In the genomic region with DNA sequence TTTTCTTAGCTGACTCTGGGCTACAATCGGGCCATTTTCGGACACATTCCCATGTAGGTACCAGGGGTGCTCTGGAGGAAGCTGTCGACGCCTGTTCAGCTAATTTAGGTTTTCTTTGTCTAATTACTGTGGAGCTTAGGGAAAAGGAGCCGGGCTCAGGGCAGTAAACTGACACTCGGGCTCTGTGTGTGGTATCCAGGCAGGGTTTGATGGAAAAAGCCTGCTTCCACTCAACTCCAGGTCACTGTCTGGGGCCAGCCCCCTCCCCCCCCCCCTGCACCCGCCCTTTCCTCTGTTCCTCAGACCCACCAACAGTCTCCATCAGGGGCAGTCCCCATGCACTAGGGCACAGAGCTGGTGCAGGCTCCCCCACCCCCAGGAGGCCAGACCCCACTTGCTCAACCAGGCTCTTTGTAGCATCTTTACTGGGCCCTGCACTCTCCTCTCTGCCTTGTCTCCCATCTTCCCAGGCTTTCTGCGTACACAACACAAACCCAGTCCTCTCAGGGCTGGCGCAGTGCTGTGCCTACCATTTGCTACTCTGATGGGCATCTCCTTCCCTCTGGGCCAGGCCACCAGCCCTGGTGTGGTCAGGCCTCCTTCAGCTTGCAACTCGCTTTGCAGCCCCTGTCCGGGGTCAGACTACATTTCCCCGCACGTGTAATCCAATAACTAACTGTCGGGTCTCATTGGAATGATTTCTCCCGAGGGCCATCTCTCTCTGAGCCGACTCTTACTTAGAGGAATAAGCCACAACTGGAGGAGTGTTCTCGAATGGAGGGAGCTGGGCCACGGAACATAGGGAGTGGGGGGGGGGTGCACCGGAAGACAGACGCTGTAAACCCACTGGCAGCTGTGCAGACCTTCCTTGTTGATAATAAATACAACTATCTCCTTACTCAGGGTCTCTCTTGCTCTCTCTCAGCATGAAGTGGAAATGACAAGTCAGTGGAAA, we compare ENCODE assay signal across 11 mouse cellular contexts. TPM values are rescaled to one million over a fixed set of nuclear protein-coding genes. Genes with fewer than 3 reads are reported as not detected.
A peak's percentile ranks its signal among the peaks of the same experiment; 100 is the strongest.
DNase-seq lines count a peak whose midpoint lies in the region; ATAC-seq and TF ChIP-seq lines count a peak whose summit lies in the region.
"Had no signal": no experiment of that assay in that cellular context is flagged by ENCODE, and none has a peak within 500 bp of the region (broad histone marks: within the 10 kb centered on the region; RNA-seq: fewer than 3 reads in every experiment).

No protein-coding gene starts in this region.

- no peaks in the 10 kb centered on the region for H3K9me3 ChIP-seq in heart, postnatal 0 days (replicated peaks; ENCODE audit: control insufficient read depth, low read length)
- H3K9me3 ChIP-seq in embryonic facial prominence, embryonic 11.5 days (replicated peaks; ENCODE audit: control insufficient read depth, low read length), result no peaks in the 10 kb centered on the region
- H3K9me3 ChIP-seq in limb, embryonic 11.5 days (ENCODE audit: control insufficient read depth, low read length), result no peaks in the 10 kb centered on the region

- TF ChIP-seq CTCF in heart, postnatal 0 days (IDR thresholded peaks at IDR 0.05; ENCODE audit: low read depth), result no peak

- no peak for ATAC-seq in heart, postnatal 0 days (ENCODE audit: insufficient read depth, low read depth)
- peak; percentile 47; the same call in 1 of the 2 replicates for ATAC-seq in embryonic facial prominence, embryonic 11.5 days (replicated peaks; ENCODE audit: insufficient number of reproducible peaks, low FRiP score, low TSS enrichment, low read depth)
- ATAC-seq in limb, embryonic 11.5 days (ENCODE audit: insufficient number of reproducible peaks, low FRiP score, low TSS enrichment, low read depth), result peak; percentile 31; the same call in 1 of the 2 replicates

- WGBS in heart, postnatal 0 days, result 5% methylated on average over 20 of the region's 20 CpGs
- WGBS in embryonic facial prominence, embryonic 11.5 days, result under 1% methylated on average over 20 of the region's 20 CpGs
- WGBS in limb, embryonic 11.5 days, result under 1% methylated on average over 20 of the region's 20 CpGs

- DNase-seq in heart, postnatal 0 days (ENCODE audit: low spot score), result no peak
- DNase-seq in heart, adult 18-20 months, result no peak
- peak; percentile 74 for DNase-seq in embryonic facial prominence, embryonic 11.5 days (ENCODE audit: low spot score)
- DNase-seq in limb, embryonic 11.5 days (ENCODE audit: low spot score), result peak; percentile 54
- peak; percentile 32 for DNase-seq in retina, embryonic 14.5 days (ENCODE audit: low spot score)
- DNase-seq in kidney, postnatal 4 days, result no peak
- no peak for DNase-seq in layer of hippocampus, adult 11-12 months (ENCODE audit: low spot score)
- DNase-seq in cerebellum, adult 18-20 months, result no peak
- DNase-seq: kidney, adult 18-20 months; liver had no signal

- H3K27me3 ChIP-seq in heart, postnatal 0 days (ENCODE audit: control insufficient read depth, insufficient read depth, low read length), result peaks cover 100% of the 10 kb centered on the region
- peaks cover 82% of the 10 kb centered on the region for H3K27me3 ChIP-seq in embryonic facial prominence, embryonic 11.5 days (ENCODE audit: control insufficient read depth, insufficient read depth, low read length)
- peaks cover 93% of the 10 kb centered on the region for H3K27me3 ChIP-seq in limb, embryonic 11.5 days (ENCODE audit: control insufficient read depth, insufficient read depth, low read length)

- H3K4me1 ChIP-seq in heart, postnatal 0 days (ENCODE audit: control insufficient read depth, insufficient read depth), result peaks cover 11% of the 10 kb centered on the region; the same call in 1 of the 2 replicates
- peaks cover 3% of the 10 kb centered on the region; the same call in 1 of the 2 replicates for H3K4me1 ChIP-seq in embryonic facial prominence, embryonic 11.5 days (ENCODE audit: control insufficient read depth, insufficient read depth, low read length)
- peaks cover 35% of the 10 kb centered on the region for H3K4me1 ChIP-seq in limb, embryonic 11.5 days (ENCODE audit: control insufficient read depth, insufficient read depth, low read length)

- no peak overlapping the region for H3K9ac ChIP-seq in heart, postnatal 0 days (replicated peaks; ENCODE audit: low read depth, low read length)
- H3K9ac ChIP-seq in embryonic facial prominence, embryonic 11.5 days (replicated peaks; ENCODE audit: low read length), result 0 out of 2 replicates have a peak overlapping the region, but pooled peaks have one; percentile 30
- no peak overlapping the region for H3K9ac ChIP-seq in limb, embryonic 11.5 days (ENCODE audit: low read length)

- no peak for TF ChIP-seq EP300 in heart, postnatal 0 days (IDR thresholded peaks at IDR 0.05; ENCODE audit: low read depth)

- no peak overlapping the region for H3K27ac ChIP-seq in heart, postnatal 0 days (ENCODE audit: low read depth)
- H3K27ac ChIP-seq in embryonic facial prominence, embryonic 11.5 days (replicated peaks; ENCODE audit: low read depth, low read length), result peak overlapping the region; percentile 57; the same call in 1 of the 2 replicates
- no peak overlapping the region for H3K27ac ChIP-seq in limb, embryonic 11.5 days (replicated peaks; ENCODE audit: low read depth, low read length)

- peak overlapping the region; percentile 76 for H3K4me2 ChIP-seq in heart, postnatal 0 days (ENCODE audit: low read depth, low read length)
- peak overlapping the region; percentile 86 for H3K4me2 ChIP-seq in embryonic facial prominence, embryonic 11.5 days (ENCODE audit: low read depth, low read length)
- H3K4me2 ChIP-seq in limb, embryonic 11.5 days (ENCODE audit: low read depth, severe bottlenecking), result no peak overlapping the region

- no peaks in the 10 kb centered on the region for H3K36me3 ChIP-seq in heart, postnatal 0 days (replicated peaks; ENCODE audit: control insufficient read depth, insufficient read depth, low read length)
- no peaks in the 10 kb centered on the region for H3K36me3 ChIP-seq in embryonic facial prominence, embryonic 11.5 days (replicated peaks; ENCODE audit: control insufficient read depth, insufficient read depth, low read depth, low read length)
- H3K36me3 ChIP-seq in limb, embryonic 11.5 days (ENCODE audit: control insufficient read depth, insufficient read depth, low read length), result no peaks in the 10 kb centered on the region
- H3K36me3 ChIP-seq: G1E had no signal

- no peak overlapping the region for H3K4me3 ChIP-seq in heart, postnatal 0 days (ENCODE audit: low read depth, low read length)
- H3K4me3 ChIP-seq in embryonic facial prominence, embryonic 11.5 days (ENCODE audit: low read depth, low read length), result peak overlapping the region; percentile 60
- H3K4me3 ChIP-seq in limb, embryonic 11.5 days (ENCODE audit: low read depth, low read length), result no peak overlapping the region

RNA-seq across cellular contexts. Expression of a gene that starts 1.4 kb away (rescaled TPM):
- not detected in 2 replicates for total RNA-seq in heart, postnatal 0 days (2014; rRNA removed; ENCODE audit: low replicate concordance)
- not detected in 2 replicates for polyA plus RNA-seq in heart, postnatal 0 days (2015; fragmentation: Nextera tagmentation; extraction: Ambion mirVana)
- total RNA-seq in heart, adult 18-20 months (2021), result not detected
- polyA plus RNA-seq in embryonic facial prominence, embryonic 11.5 days (2014; fragmentation: Nextera tagmentation; extraction: Ambion mirVana), result 12.3 and 14.7 TPM in 2 replicates
- 0.20 and 0.71 TPM in 2 replicates for polyA plus RNA-seq in limb, embryonic 11.5 days (2014; fragmentation: Nextera tagmentation; extraction: Ambion mirVana)
- polyA plus RNA-seq: G1E had no signal

Comparison
In these comparisons a context has a peak if more than half of its experiments do, and no peak if none do; other contexts are left out.
1. DNase-seq: peak in embryonic facial prominence, embryonic 11.5 days (single experiment), limb, embryonic 11.5 days (single experiment) and retina, embryonic 14.5 days (single experiment); none in heart, postnatal 0 days (single experiment), heart, adult 18-20 months (0 of 2), kidney, postnatal 4 days (0 of 2), layer of hippocampus, adult 11-12 months (single experiment) and cerebellum, adult 18-20 months (0 of 2).